Mouse (Mus musculus): ENCODE data around the gene Gm20661.
A peak's percentile ranks its signal among the peaks of the same experiment; 100 is the strongest.

- TF ChIP-seq CTCF (IDR thresholded peaks at IDR 0.05; ENCODE audit: extremely low read depth, insufficient read depth, low read length) (peak; percentile 96), POLR2A (IDR thresholded peaks at IDR 0.05; ENCODE audit: extremely low read depth, insufficient read depth, low read length) (no peak)
These were observed 19.2 kb upstream of the Gm20661 start for GRCm38 (mm10) chr9:107963700-107964099.
